Mouse (Mus musculus) B cell, adult 2 months (primary cell): ENCODE measurements around the gene Stap2.

Experiments used
- DNase-seq, 2 experiments: peaks; one replicate each; pipeline ENCODE4 v3.0.0; 2022

Gene Stap2

DNA sequence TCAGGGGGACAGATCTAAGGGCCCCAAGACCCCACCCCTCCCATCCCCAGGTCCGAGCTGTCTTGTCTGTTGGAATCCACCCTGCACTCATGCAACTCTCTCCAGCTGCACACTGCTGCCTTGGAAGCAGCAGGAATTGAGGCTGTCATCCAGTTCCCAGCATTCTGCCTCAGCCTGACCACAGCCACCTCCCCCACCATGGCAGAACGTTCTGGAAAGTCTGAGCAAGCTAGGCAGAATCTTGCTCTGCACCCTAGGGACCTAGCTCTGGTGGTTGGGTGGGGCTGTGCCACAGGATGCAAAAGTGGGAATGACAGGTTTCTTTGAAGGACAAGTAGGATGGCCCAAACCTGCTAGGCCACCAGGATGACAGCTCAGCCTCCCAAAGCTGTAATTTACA is 19.1 kb upstream of the Stap2 start:
- no peak for DNase-seq

DNA sequence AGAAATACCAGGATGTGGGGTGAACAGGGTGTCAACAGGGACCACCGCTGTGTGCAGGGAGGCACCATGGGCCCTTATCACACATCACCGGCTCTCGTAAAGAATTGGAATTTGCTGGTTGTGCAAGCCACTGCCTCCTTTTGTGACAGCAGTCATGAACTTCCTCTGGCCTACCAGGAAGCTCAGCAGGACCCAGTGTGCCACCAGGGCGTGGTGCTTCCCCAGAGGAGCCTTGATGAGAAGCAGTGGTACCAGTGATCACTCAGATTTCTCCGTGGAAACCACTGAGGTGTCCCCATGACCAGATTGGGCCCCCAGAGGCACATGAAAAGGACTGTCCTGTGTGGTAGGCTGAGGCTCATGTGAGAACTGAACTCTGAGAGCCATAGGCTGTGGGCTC is 18.0 kb upstream of the Stap2 start:
- DNase-seq = peak in 1 of 2 experiments; percentile 49

DNA sequence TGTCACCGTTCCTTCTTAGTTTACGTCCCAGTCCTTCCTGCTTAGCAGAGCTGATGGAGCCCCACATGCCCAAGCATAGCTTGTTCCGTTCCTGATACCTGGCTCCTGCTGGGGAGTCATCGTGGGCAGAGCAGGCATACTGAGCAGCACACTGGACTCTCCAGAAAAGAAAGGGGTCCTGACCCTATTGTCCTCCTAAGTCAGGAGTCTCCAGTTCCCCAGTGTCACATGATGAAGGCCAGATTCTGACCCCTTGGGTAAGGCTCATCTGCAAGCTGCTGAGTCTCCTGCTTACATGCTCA is 17.6 kb upstream of the Stap2 start:
- DNase-seq = no peak

DNA sequence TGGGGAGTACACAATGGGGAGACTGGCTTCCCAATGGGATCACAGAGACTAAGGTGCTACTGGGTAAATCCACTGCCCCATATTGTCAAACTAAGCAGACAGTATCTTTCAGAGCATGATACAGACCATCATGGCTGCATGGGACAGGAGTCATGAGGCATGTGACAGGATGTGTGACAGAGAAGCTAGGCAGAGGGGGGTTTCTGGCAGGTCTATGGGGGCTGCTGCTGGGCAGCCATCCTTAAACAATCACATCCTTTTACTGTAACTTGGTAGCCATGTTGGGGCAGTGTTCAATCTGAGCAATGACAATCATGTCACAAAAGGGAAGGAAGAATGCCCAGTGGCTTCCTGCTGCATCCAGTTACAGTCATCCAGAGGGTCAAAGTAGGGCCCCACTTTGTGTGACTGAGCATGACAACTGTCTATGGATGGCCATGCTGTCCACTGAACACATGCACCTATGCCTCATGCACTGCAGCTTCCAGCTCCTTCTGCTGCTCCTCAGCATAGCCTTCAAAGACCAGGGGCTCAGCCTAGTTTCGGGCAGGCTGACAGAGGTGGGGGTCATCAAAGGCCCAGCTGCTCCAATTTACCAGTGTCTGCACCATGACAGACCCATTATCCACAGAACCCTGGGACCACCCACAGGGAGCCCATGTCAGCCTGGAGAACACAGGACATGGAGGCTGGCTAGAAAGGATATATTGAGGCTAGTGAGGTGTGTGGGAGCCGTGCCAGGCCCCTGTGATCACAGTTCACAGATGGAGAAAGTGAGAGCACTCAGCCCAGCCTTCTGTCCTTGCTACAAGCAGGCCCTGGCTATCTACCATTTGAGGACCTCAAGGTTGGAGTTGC is 17.0 kb upstream of the Stap2 start:
- DNase-seq = peak; percentile 63 to 70

DNA sequence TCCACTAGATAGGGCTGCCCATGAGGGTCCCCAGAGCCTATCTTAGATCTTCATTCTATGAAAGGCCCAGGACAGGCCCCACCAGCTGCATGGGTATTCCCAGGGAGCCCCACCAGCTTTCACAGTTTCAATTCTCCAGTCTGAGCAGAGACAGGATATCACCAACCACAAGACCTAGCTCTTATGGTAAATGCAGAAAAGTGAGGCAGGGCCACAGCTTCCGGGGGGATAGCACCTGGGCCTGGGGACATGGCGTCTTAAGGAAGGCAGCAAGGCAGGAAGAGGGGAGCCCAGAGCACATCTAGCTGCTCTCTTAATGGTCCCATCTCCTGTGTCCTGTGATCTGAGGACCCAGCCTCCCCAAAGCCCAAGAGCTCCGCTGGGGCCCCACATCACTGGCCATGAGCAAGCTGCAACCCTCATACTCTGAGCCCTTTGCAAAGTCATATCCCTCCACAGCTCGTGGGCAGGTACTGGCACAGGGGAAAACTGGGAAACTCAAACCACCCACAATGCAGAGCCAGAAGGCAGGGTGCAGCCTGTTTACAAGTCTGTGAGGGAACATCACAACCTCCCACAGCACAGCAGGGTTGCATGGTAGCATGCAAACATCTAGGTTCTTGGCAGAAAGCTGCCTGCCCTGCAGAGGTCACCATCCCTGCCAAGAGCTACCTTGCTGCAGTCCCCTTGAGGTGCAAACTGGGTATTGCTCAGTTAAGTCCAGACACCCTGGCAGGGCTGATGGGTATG is 16.0 kb upstream of the Stap2 start:
- peak; percentile 35 to 51 for DNase-seq

DNA sequence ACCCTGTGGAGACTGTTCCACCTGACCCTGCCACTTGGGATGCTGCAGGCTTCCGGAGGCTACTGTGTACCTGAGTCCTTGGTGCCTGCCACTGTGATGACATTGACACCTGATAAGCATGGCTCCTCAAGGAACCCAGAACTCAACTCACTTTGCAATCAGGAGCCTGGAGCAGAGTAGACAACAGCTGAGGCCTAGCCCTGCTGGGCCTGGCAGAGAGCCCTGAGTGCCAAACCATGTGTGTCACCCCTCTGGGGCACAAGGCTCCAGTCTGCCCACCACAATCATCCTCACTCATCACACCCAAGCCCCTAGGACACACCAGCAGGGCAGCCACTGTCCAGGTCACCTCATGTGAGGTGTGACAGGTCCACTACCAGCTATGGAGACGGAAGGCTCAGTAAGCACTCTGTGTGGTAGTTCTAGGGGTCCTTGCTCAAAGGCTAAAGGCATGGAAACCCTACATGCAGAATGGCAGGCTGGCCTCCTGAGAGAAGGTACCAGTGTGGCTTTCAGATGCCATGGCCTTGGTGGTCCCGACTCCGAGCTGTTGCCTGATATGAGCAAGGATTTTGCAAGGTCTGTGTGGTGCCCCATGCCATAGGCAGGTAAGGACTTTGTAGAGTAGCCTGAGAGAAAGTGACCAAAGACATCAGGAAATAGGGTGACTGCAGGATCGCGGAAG is 15.2 kb upstream of the Stap2 start:
- no peak for DNase-seq

DNA sequence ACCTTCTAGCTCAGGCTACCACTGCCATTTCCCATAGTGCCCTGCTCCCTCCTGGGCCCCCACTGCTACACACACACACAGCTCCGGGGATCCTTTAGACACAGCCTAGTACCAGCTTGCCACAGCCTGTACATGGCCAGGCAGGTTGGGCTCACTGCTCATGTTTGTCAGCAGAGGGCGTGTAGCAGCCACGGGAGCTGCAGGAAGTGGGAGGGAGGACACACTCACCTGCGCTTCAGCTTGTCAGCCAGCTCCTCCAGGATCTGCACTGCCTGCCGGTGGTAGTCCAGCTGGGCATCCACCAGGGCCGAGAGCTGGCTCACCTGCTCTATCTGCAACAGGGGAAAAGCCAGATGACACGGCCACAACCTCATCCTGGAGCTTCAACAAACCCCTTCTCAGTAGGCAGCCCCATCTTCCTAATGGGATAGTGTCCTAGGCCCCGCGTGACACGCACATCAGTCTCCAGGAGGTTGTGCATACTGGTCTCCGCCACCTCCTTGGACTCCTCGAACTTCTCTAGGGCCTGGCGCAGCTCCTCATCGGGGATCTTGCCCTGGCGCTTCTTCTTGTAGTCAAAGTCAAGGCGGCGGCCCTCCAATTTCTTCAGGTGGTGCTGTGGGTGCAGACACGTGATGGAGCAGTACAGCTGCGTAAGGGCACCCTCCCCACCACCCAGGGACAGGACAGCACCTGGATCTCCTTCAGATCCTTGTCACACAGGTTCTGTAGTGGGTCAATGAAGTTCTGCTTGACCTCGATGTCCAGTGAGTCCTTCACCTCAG is 13.2 kb upstream of the Stap2 start:
- DNase-seq = peak; percentile 67 to 69

DNA sequence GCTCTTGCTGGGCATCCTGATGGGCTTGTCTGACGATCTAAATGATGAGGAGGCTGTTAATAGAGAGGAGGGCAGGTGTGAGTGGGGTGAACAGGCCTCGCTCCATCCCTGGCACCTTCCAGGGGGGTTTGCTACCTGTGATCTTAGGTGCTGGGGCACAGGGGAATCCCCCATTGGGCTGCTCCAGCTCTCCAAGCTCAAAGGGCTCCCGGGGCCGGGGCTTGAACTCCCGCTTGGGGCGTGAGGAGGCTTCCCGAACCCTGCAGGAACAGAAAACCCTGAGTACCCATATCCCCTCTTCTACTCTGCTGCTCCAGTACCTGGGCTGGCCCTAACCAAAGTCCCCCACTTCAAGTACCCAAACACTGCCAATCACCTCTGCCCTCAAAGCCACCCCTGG is 12.5 kb upstream of the Stap2 start:
- no peak for DNase-seq

DNA sequence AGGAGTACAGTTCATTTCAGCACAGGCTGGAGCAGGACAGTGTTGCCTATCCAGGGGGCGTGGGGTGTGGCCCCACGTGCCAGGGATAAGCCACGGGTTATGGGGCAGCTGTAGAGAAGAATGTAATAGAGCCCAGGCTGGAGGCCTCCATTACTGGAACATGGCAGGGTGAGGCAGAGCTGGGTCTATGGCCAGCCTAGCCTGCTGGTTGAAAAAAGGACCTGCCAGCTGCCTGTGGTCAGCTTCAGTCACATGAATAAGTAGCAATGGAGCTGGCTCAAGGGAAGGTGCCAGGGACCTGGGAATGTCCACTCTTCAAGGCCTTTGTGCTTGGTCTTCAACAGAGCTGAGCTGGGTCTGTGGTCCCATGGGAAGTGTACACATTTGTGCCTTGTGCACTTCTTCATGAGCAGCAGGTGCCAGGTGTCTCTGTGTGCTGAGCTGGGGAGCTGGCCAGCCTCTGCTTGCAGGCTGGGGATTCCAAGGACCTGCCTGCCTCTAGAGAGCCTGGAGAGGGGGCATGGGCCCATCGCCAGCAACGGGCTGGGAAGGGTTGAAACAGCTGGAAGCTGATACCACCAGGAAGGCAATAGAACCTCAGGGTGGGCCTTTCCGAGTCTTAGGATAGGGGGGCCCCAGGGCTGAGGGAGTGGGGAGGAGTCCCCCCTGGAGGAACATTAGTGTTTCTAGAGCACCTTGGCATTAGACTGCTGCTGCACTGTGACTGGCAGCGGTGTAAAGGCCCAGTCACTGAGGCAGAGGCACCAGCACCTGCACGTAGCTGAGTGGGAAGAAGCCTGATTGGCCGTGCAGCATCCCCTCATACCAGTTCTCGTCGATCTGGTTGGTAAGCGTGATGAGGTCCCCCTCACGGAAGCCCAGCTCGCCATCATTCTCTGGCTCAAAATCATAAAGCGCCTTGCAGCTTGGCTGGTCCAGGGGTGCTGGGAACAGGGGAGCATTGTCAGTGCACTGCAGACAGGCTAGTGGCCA is 11.7 kb upstream of the Stap2 start:
- no peak for DNase-seq

DNA sequence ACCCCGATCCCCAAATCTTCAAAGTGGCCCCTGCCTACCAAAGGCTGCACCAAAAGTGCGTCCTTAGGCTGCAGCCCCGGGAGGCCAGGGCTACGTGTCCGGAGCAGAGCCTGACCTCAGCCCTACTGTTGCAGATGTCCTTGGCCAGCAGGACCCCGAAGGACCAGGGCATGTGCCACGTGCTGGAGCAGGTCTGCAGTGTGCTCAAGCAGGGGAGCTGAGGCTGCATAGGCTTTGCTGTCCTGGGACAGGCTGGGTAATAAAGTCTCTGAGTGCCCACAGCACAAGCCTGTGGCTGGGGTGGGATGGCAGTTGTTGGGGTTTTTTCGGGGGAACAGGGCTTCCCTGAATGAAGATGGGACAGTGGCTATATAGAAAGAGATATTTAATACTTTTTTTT is 11.0 kb upstream of the Stap2 start:
- no peak for DNase-seq

DNA sequence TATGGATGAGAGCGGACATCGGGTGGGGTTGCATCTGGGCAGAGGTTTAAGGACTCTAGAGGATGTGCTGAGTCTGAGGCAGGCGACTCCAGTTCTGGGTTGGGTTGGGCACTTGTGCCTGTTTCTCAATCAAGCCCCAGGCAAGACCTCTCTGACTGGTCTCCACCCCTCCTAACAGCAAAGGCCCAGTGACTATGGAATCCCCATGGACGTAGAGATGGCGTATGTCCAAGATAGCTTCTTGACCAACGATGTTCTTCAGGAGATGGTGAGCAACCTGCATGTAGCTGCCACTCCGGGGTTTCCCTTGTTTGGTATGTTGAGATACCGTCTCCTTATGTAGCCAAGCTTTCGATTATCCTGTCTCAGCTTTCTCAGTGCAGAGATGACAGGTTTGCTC is 9.9 kb upstream of the Stap2 start:
- no peak for DNase-seq

DNA sequence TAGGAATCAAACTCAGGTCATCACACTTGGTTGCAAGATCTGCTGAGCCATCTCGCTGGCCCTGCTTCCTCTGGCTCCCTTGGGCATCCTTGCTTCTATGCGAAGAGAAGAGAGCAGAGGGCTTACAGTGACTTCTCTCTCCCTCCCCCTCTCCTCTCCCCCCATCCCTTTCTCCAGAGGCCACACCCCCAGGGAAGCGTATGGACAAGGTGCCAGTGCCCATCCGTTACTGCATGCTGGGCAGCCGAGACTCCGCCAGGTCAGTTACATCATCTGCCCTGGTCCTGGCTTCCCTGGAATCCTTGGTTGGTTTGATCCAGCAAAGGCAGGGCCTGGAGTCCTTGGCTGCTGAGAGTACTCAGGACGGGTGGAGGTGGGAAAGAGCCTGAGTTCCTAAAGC is 6.1 kb upstream of the Stap2 start:
- no peak for DNase-seq

DNA sequence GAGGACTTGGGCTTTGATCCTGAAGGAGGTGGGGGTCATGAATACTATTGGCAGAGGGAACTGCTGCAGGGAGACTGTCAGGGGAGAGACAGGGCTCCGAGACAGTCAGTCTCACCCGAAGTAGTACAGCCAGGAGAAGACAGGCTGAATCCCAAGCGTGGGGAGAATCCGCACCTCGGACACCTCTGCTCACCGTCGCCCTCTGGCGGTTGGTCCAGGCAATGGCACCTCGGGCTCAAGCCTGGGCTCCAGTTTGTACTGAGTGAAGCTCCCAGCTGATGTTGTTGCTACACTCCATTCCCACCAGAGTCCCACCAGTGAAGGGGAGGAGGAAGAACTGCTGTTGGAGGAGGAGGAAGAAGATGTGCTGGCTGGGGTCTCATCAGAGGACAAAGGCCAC is 5.3 kb upstream of the Stap2 start:
- DNase-seq = peak; percentile 88 to 90

DNA sequence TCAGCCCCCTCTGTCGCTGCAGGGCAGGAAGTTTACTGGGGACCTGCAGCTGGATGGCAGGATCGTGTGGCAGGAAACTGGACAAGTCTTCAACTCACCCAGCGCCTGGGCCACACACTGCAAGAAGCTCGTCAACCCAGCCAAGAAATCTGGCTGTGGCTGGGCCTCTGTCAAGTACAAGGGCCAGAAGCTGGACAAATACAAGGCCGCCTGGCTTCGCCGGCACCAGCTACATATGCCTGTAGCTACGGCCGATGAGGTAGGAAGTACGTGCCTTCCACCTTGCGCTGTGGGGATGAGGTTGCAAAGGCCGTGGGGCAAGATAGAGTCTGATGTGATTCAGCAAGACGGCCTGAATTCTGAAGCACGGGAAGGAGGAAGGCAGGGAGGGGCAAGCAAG is 4.9 kb upstream of the Stap2 start:
- DNase-seq = no peak

DNA sequence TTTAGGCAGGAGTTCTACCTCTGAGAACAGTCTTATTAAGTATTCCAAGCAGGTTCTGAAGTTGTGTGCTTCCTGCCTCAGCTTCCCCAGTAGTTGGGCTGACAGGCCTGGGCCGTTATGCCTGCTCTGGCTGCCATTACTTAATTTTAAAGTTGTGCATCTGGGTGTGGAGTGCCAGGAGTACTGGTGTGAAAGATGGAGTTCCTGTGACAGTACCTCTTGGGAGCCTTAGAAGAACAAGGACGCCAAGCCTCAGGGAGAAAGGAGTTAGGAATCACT is 4.5 kb upstream of the Stap2 start:
- DNase-seq = no peak

DNA sequence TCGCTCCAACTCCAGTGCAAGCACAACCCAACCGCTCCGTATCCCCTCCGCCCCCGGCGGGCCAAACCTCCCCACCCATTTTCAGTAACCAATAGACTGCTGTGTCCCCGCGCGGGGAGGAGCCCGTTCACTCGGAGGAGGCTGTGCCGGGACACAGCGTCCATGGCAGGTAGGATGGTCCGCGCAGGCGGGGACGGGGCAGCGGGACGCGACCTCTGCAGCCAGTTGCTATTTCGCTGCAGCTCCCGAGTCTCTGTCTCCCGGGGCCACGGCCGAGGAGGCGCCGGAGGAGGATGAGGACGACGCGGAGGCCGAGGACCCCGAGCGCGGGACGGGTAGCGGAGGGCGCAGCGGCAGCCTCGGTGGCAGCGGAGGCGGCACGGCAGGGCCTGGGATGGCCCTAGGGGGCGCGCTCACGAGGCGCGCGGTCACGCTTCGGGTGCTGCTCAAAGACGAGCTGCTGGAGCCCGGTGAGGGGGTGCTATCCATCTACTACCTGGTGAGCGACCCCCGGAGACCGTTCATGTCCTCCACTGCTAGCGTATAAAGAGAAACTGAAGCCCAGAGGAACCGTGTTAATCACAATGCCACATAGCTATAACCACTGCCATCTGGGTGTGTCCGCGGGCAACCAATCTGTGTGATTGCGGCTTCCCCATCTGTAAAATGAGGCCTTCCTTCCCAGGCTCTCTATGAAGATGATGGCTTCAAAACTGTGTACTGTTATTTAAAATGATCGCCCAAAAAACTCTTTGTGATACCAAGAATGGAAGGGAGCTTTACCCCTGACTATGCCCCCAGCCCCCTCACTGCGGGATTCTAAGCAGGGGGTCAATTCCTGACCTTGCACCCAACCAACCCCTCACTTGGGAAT is 3.9 kb upstream of the Stap2 start:
- peak; percentile 87 to 89 for DNase-seq

DNA sequence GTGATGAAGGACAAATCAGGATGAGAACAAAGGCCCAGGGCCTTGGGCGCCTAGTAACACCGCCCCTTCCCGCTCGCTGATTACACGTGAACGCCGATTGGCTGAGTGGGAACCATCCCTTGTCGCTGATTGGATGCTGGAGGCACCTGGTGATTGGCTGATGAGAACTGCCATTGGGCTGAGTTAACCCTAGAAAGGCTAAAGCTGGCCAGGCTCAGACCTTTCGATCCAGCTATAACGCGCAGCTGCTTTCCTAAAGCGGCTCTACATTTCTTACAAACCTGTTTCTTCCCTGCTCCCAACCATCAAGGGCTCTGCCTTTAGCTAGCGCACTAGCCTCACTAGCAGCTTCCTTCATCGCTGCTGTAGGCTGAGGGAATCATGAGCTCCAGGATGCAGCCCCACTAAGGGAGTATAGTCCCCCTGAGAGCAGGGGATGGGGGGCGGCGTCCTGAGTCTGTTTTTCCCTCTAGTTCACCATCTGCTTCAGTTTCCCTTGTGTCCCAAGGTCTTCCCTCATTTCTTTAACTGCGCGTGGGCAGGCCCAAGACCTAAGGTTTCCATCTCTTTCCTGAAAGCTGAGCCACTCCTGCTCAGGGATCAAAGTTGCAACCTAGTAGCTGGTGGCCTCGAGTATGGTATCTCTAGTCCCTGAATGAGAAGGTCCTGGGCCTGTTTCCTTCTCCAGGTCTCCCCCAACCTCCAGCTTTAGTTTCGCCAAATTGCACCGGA is 3.1 kb upstream of the Stap2 start:
- DNase-seq = peak; percentile 85 to 87

DNA sequence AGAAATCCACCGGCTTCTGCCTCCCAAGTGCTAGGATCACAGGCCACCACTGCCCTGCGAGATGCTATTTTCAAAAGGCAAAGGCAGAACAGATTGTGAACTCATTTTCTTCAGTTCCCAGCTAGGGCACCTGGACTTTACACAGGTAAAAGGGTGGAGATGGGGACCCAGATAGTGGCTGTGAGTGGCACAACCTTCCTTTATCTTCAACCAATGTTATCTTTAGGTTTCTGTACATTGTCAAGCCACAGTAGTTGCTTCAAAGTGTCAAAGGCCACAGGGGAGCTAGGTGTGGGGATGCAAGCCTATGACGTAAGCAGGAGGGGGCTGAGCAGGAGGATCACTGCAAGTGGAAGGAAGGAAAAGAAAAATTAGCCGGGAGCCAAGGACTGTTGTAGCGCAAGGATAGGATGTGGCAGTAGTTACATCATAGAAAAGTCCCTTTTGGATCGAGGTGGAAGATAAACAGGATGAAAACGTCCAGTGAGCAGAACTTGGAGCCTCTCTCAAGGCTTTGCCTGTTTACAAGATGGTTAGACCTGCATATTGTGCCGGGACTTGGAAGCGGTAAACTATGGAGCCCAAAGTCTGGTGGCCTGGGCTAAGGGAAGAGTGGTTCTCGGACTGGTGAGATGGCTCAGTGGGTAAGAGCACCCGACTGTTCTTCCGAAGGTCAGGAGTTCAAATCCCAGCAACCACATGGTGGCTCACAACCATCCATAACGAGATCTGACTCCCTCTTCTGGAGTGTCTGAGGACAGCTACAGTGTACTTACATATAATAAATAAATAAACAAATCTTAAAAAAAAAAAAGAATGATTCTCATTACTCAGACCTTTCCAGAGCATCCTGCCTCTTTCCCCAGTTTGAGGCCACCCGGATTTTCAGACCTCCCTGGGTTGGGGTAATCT is 2.3 kb upstream of the Stap2 start:
- DNase-seq = no peak

DNA sequence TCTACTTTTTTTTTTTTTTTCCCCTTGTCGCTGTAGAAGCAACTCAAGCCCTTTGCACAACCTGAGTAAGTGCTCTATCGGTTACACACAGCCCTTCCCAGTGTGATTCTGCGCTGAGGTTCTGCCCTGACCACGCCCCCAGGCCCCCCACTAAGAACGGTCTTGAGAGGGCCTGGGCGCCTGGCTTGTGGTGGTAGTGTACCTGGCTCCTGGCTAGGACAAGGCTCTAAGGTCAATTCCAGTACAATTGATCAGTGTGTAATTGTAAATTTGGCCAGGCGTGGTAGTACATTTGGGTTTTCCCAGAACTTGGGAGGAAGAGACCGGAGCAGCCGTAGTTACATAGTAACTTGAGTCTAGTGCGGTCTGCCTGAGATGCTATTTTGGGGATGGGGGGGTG is 1.6 kb upstream of the Stap2 start:
- DNase-seq = no peak
